Mouse (Mus musculus) subcutaneous adipose tissue, adult 2 months (tissue): ENCODE data around the gene Lrrc49. TPM values are rescaled to one million over a fixed set of nuclear protein-coding genes. Genes with fewer than 3 reads are reported as not detected.

Source experiments
- polyA plus RNA-seq: library from polyadenylated mRNA; depleted of rRNA; stranded (reverse); fragments of >200 nt; gene quantifications from 2 replicates; pipeline ENCODE4 v1.2.3, GENCODE M21; 2012; ENCODE audit warnings: low replicate concordance; rRNA removed

Gene Lrrc49
- 3.4 and 9.7 TPM in 2 replicates for polyA plus RNA-seq

DNA sequence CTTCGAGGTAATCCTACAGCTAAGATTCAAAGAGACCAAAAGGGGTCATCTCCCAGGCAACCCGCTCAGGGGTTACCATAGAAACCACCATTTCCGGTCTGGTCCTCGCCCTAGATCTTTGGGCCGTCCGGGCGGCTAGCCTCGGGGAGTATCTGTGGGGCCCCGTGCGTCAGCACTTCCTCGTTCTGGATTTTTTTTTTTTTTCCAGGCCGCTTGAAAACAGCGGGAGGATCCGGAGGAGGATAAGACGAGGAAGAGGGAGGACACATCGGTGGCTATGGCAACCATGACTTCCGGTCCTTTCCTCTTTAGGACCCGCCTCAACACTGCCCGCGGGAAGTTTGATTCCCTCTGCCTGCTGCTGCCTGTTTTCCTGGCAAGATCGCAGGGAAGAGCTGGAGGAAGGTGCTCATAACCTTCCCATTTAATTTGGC is at the start of gene Lrrc49:
Lrrc49 (minus strand) TSS at position 268 of the 434 bp plus-strand sequence.

DNA sequence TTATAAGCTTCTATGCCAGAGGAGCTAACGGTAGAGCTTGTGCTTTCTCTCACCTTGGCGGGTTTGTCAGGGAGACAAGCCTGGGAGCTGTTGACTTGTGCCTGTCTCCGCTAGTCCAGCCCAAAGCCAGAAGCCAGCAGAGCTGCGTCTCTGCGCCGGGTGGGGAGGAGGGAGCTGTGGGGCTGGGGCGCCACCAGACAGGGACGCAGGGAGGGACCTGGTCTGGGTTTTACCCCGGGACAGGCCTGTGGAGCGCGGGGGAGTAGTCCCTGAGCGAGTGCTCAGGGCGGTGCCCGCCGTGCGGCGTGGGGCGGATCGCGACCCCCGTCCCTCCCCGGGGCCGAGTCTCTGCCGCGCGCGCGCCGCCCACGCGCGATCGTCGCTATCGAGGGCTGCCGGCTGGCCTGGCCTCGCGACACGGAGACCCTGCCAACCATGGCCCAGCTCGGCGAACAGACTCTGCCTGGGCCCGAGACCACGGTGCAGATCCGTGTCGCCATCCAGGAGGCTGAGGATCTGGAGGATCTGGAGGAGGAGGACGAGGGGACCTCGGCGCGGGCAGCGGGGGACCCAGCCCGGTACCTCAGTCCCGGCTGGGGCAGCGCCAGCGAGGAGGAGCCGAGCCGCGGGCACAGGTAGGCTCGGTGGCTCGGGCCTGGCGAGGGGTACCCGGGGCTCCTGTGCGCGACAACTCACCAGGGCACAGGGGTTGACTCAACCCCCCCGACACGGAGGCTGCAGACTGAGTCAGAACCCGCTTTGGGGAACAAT is 25.0 kb upstream of the Lrrc49 start, which contains the start of gene Larp6:
Larp6 (plus strand) TSS at position 219 of the 771 bp plus-strand sequence.

DNA sequence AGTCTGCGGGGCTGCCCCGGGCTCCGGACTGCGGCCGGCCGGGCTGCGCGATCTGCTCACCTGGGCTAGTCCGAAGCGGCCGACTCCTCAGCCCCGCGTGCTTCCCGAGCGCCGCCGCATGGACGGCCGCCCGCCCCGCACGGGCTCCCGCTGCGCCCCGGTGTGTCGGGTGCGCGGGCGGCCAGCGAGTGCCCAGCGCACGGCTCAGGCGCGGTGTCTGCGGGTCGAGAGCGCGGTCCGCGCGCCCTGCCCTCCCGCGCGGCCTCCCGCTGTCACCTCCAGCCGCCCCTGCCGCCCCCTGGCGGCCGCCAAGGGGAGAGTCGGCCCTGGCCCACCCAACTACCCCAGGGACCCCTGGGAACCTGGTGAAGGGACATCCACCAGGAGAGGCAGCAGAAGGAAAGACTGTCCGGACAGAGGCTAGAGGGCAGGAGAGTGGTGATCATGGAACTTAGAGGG is 166.1 kb downstream of the Lrrc49 start, which contains the start of gene Thsd4:
Thsd4 (minus strand) TSS at position 241 of the 459 bp plus-strand sequence.

Other genes starting within 250 kb of the Lrrc49 start
- gene Thsd4, start 166.1 kb downstream of the Lrrc49 start, polyA plus RNA-seq, result 2.6 and 15.9 TPM in 2 replicates
- 1.8 and 6.2 TPM in 2 replicates for gene Larp6, start 24.8 kb upstream of the Lrrc49 start, polyA plus RNA-seq
- gene Uaca, start 106.4 kb upstream of the Lrrc49 start, polyA plus RNA-seq, result 12.4 and 19.2 TPM in 2 replicates